Mouse (Mus musculus) heart, postnatal 0 days (tissue): ENCODE data around the gene Gm5799. TPM values are rescaled to one million over a fixed set of nuclear protein-coding genes. Genes with fewer than 3 reads are reported as not detected.
"Not testable (repeated sequence)": the region's sequence is repeated elsewhere in the genome, so short reads cannot be mapped to it uniquely, and the experiment has no call there.

Source experiments
- ATAC-seq: fragments of 200-750 bp; cut with Nextera tagmentation; 2 replicates; pipeline ENCODE4 v1.8.0; 2017; ENCODE audit warnings: low read depth, moderate number of reproducible peaks, moderate library complexity; ENCODE audit not compliant: insufficient read depth
- DNase-seq: peaks from one replicate; pipeline ENCODE4 v3.0.0-alpha.2; 2016; ENCODE audit warnings: low spot score
- H3K27ac ChIP-seq: fragments of 300-500 bp; sonication (generic); 2 replicates; pipeline ENCODE4 v1.5.1; 2014; ENCODE audit warnings: low read depth, mild to moderate bottlenecking
- H3K27me3 ChIP-seq: fragments of 300-500 bp; sonication (generic); 2 replicates; pipeline ENCODE4 v1.6.1; 2014; ENCODE audit warnings: low read length, mixed read lengths; ENCODE audit not compliant: control insufficient read depth, insufficient read depth
- H3K36me3 ChIP-seq: fragments of 300-500 bp; sonication (generic); replicated peaks from 2 replicates; pipeline ENCODE4 v1.6.1; 2014; ENCODE audit warnings: low read length, mixed read lengths; ENCODE audit not compliant: control insufficient read depth, insufficient read depth
- H3K4me1 ChIP-seq: fragments of 300-500 bp; sonication (generic); 2 replicates; pipeline ENCODE4 v1.6.1; 2014; ENCODE audit warnings: antibody characterized with exemption; ENCODE audit not compliant: control insufficient read depth, insufficient read depth
- H3K4me2 ChIP-seq: fragments of 300-500 bp; sonication (generic); 2 replicates; pipeline ENCODE4 v1.6.1; 2014; ENCODE audit warnings: low read depth, mild to moderate bottlenecking, low read length, moderate library complexity
- H3K4me3 ChIP-seq: fragments of 300-500 bp; sonication (generic); 2 replicates; pipeline ENCODE4 v1.5.1; 2014; ENCODE audit warnings: low read depth, low read length
- H3K9ac ChIP-seq: fragments of 300-500 bp; sonication (generic); replicated peaks from 2 replicates; pipeline ENCODE4 v1.6.1; 2014; ENCODE audit warnings: low read depth, low read length, mixed read lengths
- H3K9me3 ChIP-seq: fragments of 300-500 bp; sonication (generic); replicated peaks from 2 replicates; pipeline ENCODE4 v1.6.1; 2016; ENCODE audit warnings: low read length; ENCODE audit not compliant: control insufficient read depth
- WGBS: fragments of 180-500 bp; shearing (Covaris S2); extraction: QIAGEN DNeasy Blood & Tissue Kit; methylation state at CpG from one replicate; pipeline ENCODE4 v1.1.7; 2014; 5-methylcytosine and 5-hydroxymethylcytosine counted together
- polyA plus RNA-seq: library from polyadenylated mRNA; unstranded; fragments of >200 nt; fragmentation: Nextera tagmentation; extraction: Ambion mirVana; gene quantifications from 2 replicates; pipeline ENCODE4 v1.2.1, GENCODE M21; 2015
- total RNA-seq: library from RNA; depleted of rRNA; stranded (reverse); fragments of >200 nt; gene quantifications from 2 replicates; pipeline ENCODE4 v1.2.3, GENCODE M21; 2014; ENCODE audit warnings: low replicate concordance; rRNA removed

Gene Gm5799
- total and polyA plus RNA-seq, 2 experiments from 2014 or later: not detected

GRCm38 (mm10) chr14:43579046-43579445 lies 35.7 kb downstream of the Gm5799 start, which contains the start of gene Gm17654:
Gene Gm17654 (minus strand): TSS chr14:43579146.
- WGBS: 21% methylated on average over 1 of the region's 2 CpGs
- DNase-seq, H3K9me3 ChIP-seq, H3K36me3 ChIP-seq, H3K4me2 ChIP-seq, H3K27me3 ChIP-seq, ATAC-seq, H3K4me3 ChIP-seq, H3K27ac ChIP-seq, H3K9ac ChIP-seq, H3K4me1 ChIP-seq: not testable (repeated sequence)

Other genes with a start within 250 kb of the Gm5799 start
- not detected in 2 replicates for gene Gm8127, start 249.7 kb upstream of the Gm5799 start, total RNA-seq
- gene Gm8127, start 249.7 kb upstream of the Gm5799 start, polyA plus RNA-seq: not detected in 2 replicates
- gene 1700001F09Rik, start 195.8 kb upstream of the Gm5799 start, total RNA-seq: not detected in 2 replicates
- not detected in 2 replicates for gene 1700001F09Rik, start 195.8 kb upstream of the Gm5799 start, polyA plus RNA-seq
- gene Gm8138, start 127.2 kb upstream of the Gm5799 start, total RNA-seq: not detected in 2 replicates
- gene Gm8138, start 127.2 kb upstream of the Gm5799 start, polyA plus RNA-seq: not detected in 2 replicates
- gene Gm17654, start 35.6 kb downstream of the Gm5799 start, total RNA-seq: not detected in 2 replicates
- gene Gm17654, start 35.6 kb downstream of the Gm5799 start, polyA plus RNA-seq: not detected in 2 replicates
- gene Gm10375, start 64.4 kb downstream of the Gm5799 start, total RNA-seq: not detected in 2 replicates
- gene Gm10375, start 64.4 kb downstream of the Gm5799 start, polyA plus RNA-seq: not detected in 2 replicates
- gene Gm8165, start 133.6 kb downstream of the Gm5799 start, total RNA-seq: not detected in 2 replicates
- gene Gm8165, start 133.6 kb downstream of the Gm5799 start, polyA plus RNA-seq: not detected in 2 replicates
- gene Gm7324, start 154.3 kb downstream of the Gm5799 start, total RNA-seq: 0.08 TPM in 1 of 2 replicates, not detected in the other
- gene Gm7324, start 154.3 kb downstream of the Gm5799 start, polyA plus RNA-seq: 0.55 and 0.59 TPM in 2 replicates
- gene Gm16506, start 183.9 kb downstream of the Gm5799 start, total RNA-seq: not detected in 2 replicates
- not detected in 2 replicates for gene Gm16506, start 183.9 kb downstream of the Gm5799 start, polyA plus RNA-seq
- not detected in 2 replicates for gene Gm6526, start 204.3 kb downstream of the Gm5799 start, total RNA-seq
- gene Gm6526, start 204.3 kb downstream of the Gm5799 start, polyA plus RNA-seq: not detected in 2 replicates
- not detected in 2 replicates for gene Gm8180, start 241.2 kb downstream of the Gm5799 start, total RNA-seq
- gene Gm8180, start 241.2 kb downstream of the Gm5799 start, polyA plus RNA-seq: not detected in 2 replicates